Mouse (Mus musculus) heart, adult 2 months (tissue): ENCODE measurements around the gene Gstcd.

ENCODE experiments used
- CTCF ChIP-seq: fragments of 200-600 bp; IDR thresholded peaks from 2 replicates; pipeline ENCODE4 v1.8.1; 2022; ENCODE audit warnings: antibody characterized with exemption, mild to moderate bottlenecking, moderate library complexity
- POLR2A ChIP-seq: fragments of 200-500 bp; IDR thresholded peaks from 2 replicates; pipeline ENCODE4 v1.6.1; 2011; ENCODE audit warnings: mild to moderate bottlenecking, low read depth, low read length, control low read depth; ENCODE audit not compliant: insufficient read depth

DNA sequence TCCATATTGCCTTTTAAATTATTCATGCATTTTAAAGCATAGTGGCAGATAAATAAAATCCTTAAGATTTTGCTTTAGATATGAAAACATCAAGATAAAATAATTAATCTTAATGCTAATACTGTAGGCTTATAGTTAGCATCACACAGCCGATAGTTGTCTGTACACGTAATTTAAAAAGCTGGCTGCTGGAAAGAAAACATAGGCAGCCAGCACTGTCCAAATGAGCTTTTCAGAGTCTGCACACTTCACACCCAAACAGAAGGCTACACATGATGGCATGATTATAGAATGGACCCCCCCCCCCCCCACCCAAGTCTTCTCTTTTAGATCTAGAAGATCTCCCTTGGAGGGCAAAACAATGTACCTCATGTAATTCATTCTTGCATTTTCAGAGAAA, 109.9 kb downstream of the Gstcd start:
- TF ChIP-seq CTCF (no peak), POLR2A (no peak)
